ENCODE assay signal across 25 mouse cellular contexts in the genomic region with DNA sequence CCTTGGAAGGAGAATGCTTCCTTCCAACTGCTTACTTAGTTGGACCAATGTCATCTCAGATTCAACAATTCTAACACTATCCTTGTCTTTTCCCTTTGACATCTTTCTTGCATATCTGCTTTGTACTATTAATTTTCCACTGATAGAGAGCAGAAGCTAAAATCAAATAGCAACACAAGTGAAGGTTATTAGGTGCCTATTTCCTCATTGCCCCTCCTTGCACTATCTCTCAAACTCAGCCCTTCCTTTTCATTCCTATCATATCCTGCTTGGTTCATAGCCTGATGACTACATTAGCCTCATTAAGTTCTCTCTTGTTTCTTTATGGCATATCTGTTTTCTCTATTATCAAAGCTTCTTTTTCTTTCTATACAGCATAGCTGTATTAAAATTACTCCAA. TPM values are rescaled to one million over a fixed set of nuclear protein-coding genes. Genes with fewer than 3 reads are reported as not detected.
"Had no signal": no experiment of that assay in that cellular context is flagged by ENCODE, and none has a peak within 500 bp of the region (broad histone marks: within the 10 kb centered on the region; RNA-seq: fewer than 3 reads in every experiment).

No protein-coding gene starts in this region.

- H3K27ac ChIP-seq: limb, embryonic 10.5 days; limb, embryonic 13.5 days; liver, embryonic 12.5 days; liver, embryonic 15.5 days; midbrain, embryonic 10.5 days; midbrain, embryonic 13.5 days; stomach, embryonic 15.5 days had no signal

- H3K4me3 ChIP-seq: limb, embryonic 10.5 days; limb, embryonic 13.5 days; liver, embryonic 12.5 days; liver, embryonic 15.5 days; midbrain, embryonic 10.5 days; midbrain, embryonic 13.5 days; myocyte; stomach, embryonic 15.5 days had no signal

- H3K27me3 ChIP-seq: limb, embryonic 13.5 days; liver, embryonic 12.5 days; liver, embryonic 15.5 days; midbrain, embryonic 13.5 days; stomach, embryonic 15.5 days had no signal

- DNase-seq: kidney, adult 18-20 months; kidney, adult 9 months; kidney, postnatal 14 days; kidney, postnatal 4 days; liver; lung, adult 2 months; lung, postnatal 14 days; lung, postnatal 4 days; thymus, adult 18-20 months; thymus, postnatal 36 days had no signal

- ATAC-seq: intestine, embryonic 16.5 days; liver, embryonic 12.5 days; midbrain, embryonic 13.5 days; midbrain, embryonic 16.5 days had no signal

- H3K36me3 ChIP-seq: limb, embryonic 10.5 days; limb, embryonic 13.5 days; liver, embryonic 12.5 days; liver, embryonic 15.5 days; midbrain, embryonic 10.5 days; midbrain, embryonic 13.5 days; stomach, embryonic 15.5 days had no signal

- H3K4me1 ChIP-seq: limb, embryonic 10.5 days; limb, embryonic 13.5 days; midbrain, embryonic 10.5 days; midbrain, embryonic 13.5 days; stomach, embryonic 15.5 days had no signal

RNA-seq across cellular contexts. Expression of a gene that starts 8.7 kb away (rescaled TPM):
- polyA plus RNA-seq: myocyte had no signal

RNA-seq across cellular contexts. Expression of a gene that starts 47.3 kb away (rescaled TPM):
- total RNA-seq: layer of hippocampus, adult 18-20 months had no signal
- polyA plus RNA-seq: intestine, embryonic 16.5 days; kidney, embryonic 16.5 days; limb, embryonic 10.5 days; limb, embryonic 13.5 days; liver, embryonic 12.5 days; liver, embryonic 15.5 days; lung, embryonic 16.5 days; midbrain, embryonic 10.5 days; midbrain, embryonic 13.5 days; midbrain, embryonic 16.5 days; myocyte; neural tube, embryonic 11.5 days; neural tube, embryonic 14.5 days; stomach, embryonic 15.5 days had no signal
